Mouse (Mus musculus): Measurements from ENCODE around the gene Pinlyp. TPM values are rescaled to one million over a fixed set of nuclear protein-coding genes. Genes with fewer than 3 reads are reported as not detected.
A peak's percentile ranks its signal among the peaks of the same experiment; 100 is the strongest.

Pinlyp gene
- polyA plus RNA-seq, 1 experiment, result 18.3 TPM

- no peak for TF ChIP-seq POLR2A (IDR thresholded peaks at IDR 0.05; ENCODE audit: control insufficient read depth, low read depth, low read length)
- TF ChIP-seq CTCF (IDR thresholded peaks at IDR 0.05; ENCODE audit: control insufficient read depth, insufficient read depth, insufficient replicate concordance, low read depth, low read length), result no peak
- Histone ChIP-seq H3K27ac (ENCODE audit: control insufficient read depth, insufficient read depth, low read depth, low read length) (no peak overlapping the region), H3K36me3 (ENCODE audit: control insufficient read depth, insufficient read depth, low read length) (no peaks in the 10 kb centered on the region), H3K4me3 (ENCODE audit: control insufficient read depth, low read depth, low read length) (peak overlapping the region; percentile 95), H3K27me3 (ENCODE audit: control insufficient read depth, insufficient read depth, low read length) (no peaks in the 10 kb centered on the region), H3K4me1 (ENCODE audit: control insufficient read depth, insufficient read depth, low read length) (peaks cover 18% of the 10 kb centered on the region)
Observed at GRCm38 (mm10) chr7:24544506-24544905, 1.4 kb downstream of the Pinlyp start.

GRCm38 (mm10) chr7:24539686-24540085, 6.2 kb downstream of the Pinlyp start:
- Histone ChIP-seq H3K4me3 (ENCODE audit: control insufficient read depth, low read depth, low read length) (no peak overlapping the region), H3K27ac (ENCODE audit: control insufficient read depth, insufficient read depth, low read depth, low read length) (no peak overlapping the region), H3K36me3 (ENCODE audit: control insufficient read depth, insufficient read depth, low read length) (no peaks in the 10 kb centered on the region), H3K27me3 (ENCODE audit: control insufficient read depth, insufficient read depth, low read length) (no peaks in the 10 kb centered on the region), H3K4me1 (ENCODE audit: control insufficient read depth, insufficient read depth, low read length) (no peaks in the 10 kb centered on the region; the same call in 1 of the 2 replicates)
- no peak for TF ChIP-seq POLR2A (IDR thresholded peaks at IDR 0.05; ENCODE audit: control insufficient read depth, low read depth, low read length)
- TF ChIP-seq CTCF (IDR thresholded peaks at IDR 0.05; ENCODE audit: control insufficient read depth, insufficient read depth, insufficient replicate concordance, low read depth, low read length), result no peak

DNA sequence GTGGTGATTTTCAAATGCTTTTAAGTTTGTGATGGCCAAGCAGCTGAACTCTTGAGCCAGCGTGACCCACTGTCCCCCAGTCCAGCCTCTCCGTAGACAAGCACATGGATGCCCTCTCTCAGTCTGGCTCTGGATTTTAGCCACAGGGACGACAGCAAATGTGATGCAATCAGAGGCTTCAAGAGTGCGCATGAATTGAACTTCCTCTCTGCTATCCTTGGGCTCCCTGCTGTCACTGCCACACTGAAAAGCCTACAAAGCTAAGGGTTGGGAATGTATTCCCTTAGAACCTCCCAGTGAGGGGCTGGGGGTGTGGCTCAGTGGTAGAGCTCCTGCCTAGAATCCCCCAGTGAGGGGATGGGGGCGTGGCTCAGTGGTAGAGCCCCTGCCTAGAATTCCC, 7.2 kb downstream of the Pinlyp start:
- TF ChIP-seq CTCF (IDR thresholded peaks at IDR 0.05; ENCODE audit: control insufficient read depth, insufficient read depth, insufficient replicate concordance, low read depth, low read length), result no peak
- no peak for TF ChIP-seq POLR2A (IDR thresholded peaks at IDR 0.05; ENCODE audit: control insufficient read depth, low read depth, low read length)
- peaks cover 3% of the 10 kb centered on the region; the same call in 1 of the 2 replicates for H3K4me1 ChIP-seq (ENCODE audit: control insufficient read depth, insufficient read depth, low read length)
- H3K4me3 ChIP-seq (ENCODE audit: control insufficient read depth, low read depth, low read length), result no peak overlapping the region
- H3K27ac ChIP-seq (ENCODE audit: control insufficient read depth, insufficient read depth, low read depth, low read length), result no peak overlapping the region
- H3K27me3 ChIP-seq (ENCODE audit: control insufficient read depth, insufficient read depth, low read length), result no peaks in the 10 kb centered on the region
- no peaks in the 10 kb centered on the region for H3K36me3 ChIP-seq (ENCODE audit: control insufficient read depth, insufficient read depth, low read length)

DNA sequence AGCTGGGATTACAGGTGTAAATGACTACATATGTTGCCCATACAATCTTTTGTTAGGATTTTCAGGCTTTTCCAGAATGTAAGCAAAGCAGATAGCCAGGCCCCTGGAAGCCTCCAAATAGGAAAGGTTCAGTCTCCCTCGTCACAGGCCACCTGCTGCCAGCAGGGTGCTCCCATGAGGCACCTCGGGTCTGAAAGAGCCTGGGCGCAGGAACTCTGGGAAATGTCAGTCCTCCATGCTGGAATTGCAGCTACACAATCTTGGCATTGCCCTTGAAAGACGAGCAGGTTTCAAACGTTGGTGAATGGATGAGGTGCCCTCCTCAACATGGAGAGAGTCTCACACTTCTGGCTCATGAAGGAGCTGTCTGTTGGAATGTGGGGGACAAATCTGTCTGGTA, 7.8 kb downstream of the Pinlyp start:
- Histone ChIP-seq H3K36me3 (ENCODE audit: control insufficient read depth, insufficient read depth, low read length) (no peaks in the 10 kb centered on the region), H3K27me3 (ENCODE audit: control insufficient read depth, insufficient read depth, low read length) (no peaks in the 10 kb centered on the region), H3K27ac (ENCODE audit: control insufficient read depth, insufficient read depth, low read depth, low read length) (no peak overlapping the region), H3K4me3 (ENCODE audit: control insufficient read depth, low read depth, low read length) (no peak overlapping the region), H3K4me1 (ENCODE audit: control insufficient read depth, insufficient read depth, low read length) (peaks cover 3% of the 10 kb centered on the region; the same call in 1 of the 2 replicates)
- TF ChIP-seq POLR2A (IDR thresholded peaks at IDR 0.05; ENCODE audit: control insufficient read depth, low read depth, low read length) (no peak), CTCF (IDR thresholded peaks at IDR 0.05; ENCODE audit: control insufficient read depth, insufficient read depth, insufficient replicate concordance, low read depth, low read length) (no peak)

DNA sequence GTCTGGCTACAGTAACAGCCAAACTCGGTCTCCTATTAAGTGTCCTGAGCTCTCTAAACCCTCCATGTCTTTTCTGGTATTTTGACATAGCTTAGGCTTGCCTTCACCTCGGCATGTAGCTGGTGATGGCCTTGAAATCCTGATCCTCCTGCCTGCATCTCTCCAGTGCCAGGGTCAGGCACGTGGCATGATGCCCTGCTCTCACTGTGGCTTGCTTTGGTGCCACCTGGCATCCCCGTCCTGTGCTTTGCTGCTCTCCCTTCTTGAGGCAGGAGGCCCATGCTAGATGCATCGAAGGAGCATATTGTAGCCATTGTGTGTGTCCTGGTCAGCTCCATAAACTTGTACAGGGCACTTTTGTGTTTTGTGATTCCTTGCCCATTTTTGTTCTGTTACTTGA, 8.3 kb downstream of the Pinlyp start:
- H3K4me3 ChIP-seq (ENCODE audit: control insufficient read depth, low read depth, low read length), result no peak overlapping the region
- H3K27ac ChIP-seq (ENCODE audit: control insufficient read depth, insufficient read depth, low read depth, low read length), result no peak overlapping the region
- H3K27me3 ChIP-seq (ENCODE audit: control insufficient read depth, insufficient read depth, low read length), result no peaks in the 10 kb centered on the region
- H3K36me3 ChIP-seq (ENCODE audit: control insufficient read depth, insufficient read depth, low read length), result no peaks in the 10 kb centered on the region
- H3K4me1 ChIP-seq (ENCODE audit: control insufficient read depth, insufficient read depth, low read length), result peaks cover 3% of the 10 kb centered on the region; the same call in 1 of the 2 replicates
- TF ChIP-seq POLR2A (IDR thresholded peaks at IDR 0.05; ENCODE audit: control insufficient read depth, low read depth, low read length) (no peak), CTCF (IDR thresholded peaks at IDR 0.05; ENCODE audit: control insufficient read depth, insufficient read depth, insufficient replicate concordance, low read depth, low read length) (no peak)

DNA sequence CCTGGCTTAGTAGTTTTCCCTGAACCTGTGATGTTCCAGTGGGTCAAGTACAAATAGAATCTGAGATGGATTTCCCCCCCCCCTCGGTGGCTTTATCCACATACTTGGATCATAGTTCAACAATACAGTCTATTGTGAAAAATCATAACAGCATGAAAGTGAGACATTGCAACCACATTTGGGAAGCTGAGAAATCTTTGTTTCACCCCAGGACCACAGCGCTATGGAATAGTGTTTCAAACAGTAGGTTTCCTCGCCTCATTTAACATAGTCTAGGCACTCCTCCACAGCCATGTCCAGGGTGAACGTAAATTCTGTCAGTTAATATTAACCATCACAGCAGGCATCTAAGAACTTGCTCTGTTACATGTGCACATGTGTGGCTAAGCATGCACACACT, 8.8 kb downstream of the Pinlyp start:
- Histone ChIP-seq H3K4me1 (ENCODE audit: control insufficient read depth, insufficient read depth, low read length) (peaks cover 3% of the 10 kb centered on the region; the same call in 1 of the 2 replicates), H3K27ac (ENCODE audit: control insufficient read depth, insufficient read depth, low read depth, low read length) (no peak overlapping the region), H3K27me3 (ENCODE audit: control insufficient read depth, insufficient read depth, low read length) (no peaks in the 10 kb centered on the region), H3K4me3 (ENCODE audit: control insufficient read depth, low read depth, low read length) (no peak overlapping the region), H3K36me3 (ENCODE audit: control insufficient read depth, insufficient read depth, low read length) (no peaks in the 10 kb centered on the region)
- no peak for TF ChIP-seq CTCF (IDR thresholded peaks at IDR 0.05; ENCODE audit: control insufficient read depth, insufficient read depth, insufficient replicate concordance, low read depth, low read length)
- TF ChIP-seq POLR2A (IDR thresholded peaks at IDR 0.05; ENCODE audit: control insufficient read depth, low read depth, low read length), result no peak

- H3K36me3 ChIP-seq (ENCODE audit: control insufficient read depth, insufficient read depth, low read length), result no peaks in the 10 kb centered on the region
- H3K27ac ChIP-seq (ENCODE audit: control insufficient read depth, insufficient read depth, low read depth, low read length), result no peak overlapping the region
- no peaks in the 10 kb centered on the region for H3K27me3 ChIP-seq (ENCODE audit: control insufficient read depth, insufficient read depth, low read length)
- no peak overlapping the region for H3K4me3 ChIP-seq (ENCODE audit: control insufficient read depth, low read depth, low read length)
- H3K4me1 ChIP-seq (ENCODE audit: control insufficient read depth, insufficient read depth, low read length), result peaks cover 28% of the 10 kb centered on the region
- TF ChIP-seq POLR2A (IDR thresholded peaks at IDR 0.05; ENCODE audit: control insufficient read depth, low read depth, low read length), result no peak
Observed at GRCm38 (mm10) chr7:24534301-24534700, 11.6 kb downstream of the Pinlyp start.

- H3K4me1 ChIP-seq (ENCODE audit: control insufficient read depth, insufficient read depth, low read length), result peaks cover 28% of the 10 kb centered on the region
- H3K4me3 ChIP-seq (ENCODE audit: control insufficient read depth, low read depth, low read length), result no peak overlapping the region
- no peaks in the 10 kb centered on the region for H3K36me3 ChIP-seq (ENCODE audit: control insufficient read depth, insufficient read depth, low read length)
- TF ChIP-seq POLR2A (IDR thresholded peaks at IDR 0.05; ENCODE audit: control insufficient read depth, low read depth, low read length) (no peak), CTCF (IDR thresholded peaks at IDR 0.05; ENCODE audit: control insufficient read depth, insufficient read depth, insufficient replicate concordance, low read depth, low read length) (no peak)
- H3K27ac ChIP-seq (ENCODE audit: control insufficient read depth, insufficient read depth, low read depth, low read length), result no peak overlapping the region
- no peaks in the 10 kb centered on the region for H3K27me3 ChIP-seq (ENCODE audit: control insufficient read depth, insufficient read depth, low read length)
Observed at GRCm38 (mm10) chr7:24533806-24534205, 12.1 kb downstream of the Pinlyp start.
